Mouse (Mus musculus) kidney, postnatal 25 days (tissue): ENCODE measurements around the gene Hoxd9.

Experiments used
- DNase-seq, 2 experiments: peaks; one replicate each; pipeline ENCODE4 v3.0.0; 2021; ENCODE audit warnings: mixed read lengths in 2 of 2

Gene Hoxd9

GRCm38 (mm10) chr2:74668370-74669229 lies 28.9 kb upstream of the Hoxd9 start:
- peak in 1 of 2 experiments; percentile 17 for DNase-seq

DNA sequence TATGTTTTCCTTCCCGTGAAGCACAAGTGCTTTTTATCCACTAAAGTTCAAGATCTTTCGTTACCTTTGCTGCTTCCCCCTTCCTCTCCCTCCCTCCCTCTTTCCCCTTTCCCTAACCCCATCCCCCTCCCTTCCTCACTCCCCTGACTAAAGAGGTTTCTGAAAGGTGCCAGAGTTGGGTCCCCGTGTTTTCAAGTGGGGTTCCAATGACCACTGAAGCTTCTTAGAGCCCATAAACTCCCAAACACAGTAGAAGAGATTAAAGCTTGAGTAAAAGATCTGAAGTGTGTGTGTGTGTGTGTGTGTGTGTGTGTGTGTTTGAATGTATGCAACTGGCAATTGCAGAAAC lies 28.3 kb upstream of the Hoxd9 start:
- DNase-seq, result no peak

GRCm38 (mm10) chr2:74669650-74670235 lies 27.8 kb upstream of the Hoxd9 start:
- DNase-seq, result no peak

DNA sequence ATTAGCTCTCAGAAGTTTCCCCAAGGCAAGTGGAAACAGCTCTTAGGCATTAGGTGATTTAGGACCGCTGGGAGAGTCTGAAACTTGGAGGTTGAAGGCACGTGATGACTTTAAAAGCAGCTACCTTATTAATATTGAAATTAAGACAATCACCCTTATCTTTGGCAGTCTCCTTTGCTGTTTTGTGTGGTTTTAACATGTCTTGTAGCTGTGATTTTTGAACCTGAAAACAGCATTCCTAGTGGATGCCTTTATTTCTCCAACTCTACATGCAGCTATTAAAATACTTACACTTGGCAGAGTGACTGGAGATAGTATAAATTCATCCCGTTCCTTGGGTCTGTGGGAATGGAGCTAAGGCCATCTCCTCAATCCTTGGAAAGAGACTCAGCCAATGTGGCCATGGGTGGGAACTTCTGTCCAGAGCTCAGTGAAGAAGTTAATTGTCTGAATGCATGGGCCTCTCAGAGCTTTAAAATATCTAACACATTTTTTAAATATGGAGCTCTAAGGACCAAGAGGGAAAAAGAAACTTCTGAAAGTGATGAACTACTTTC lies 26.8 kb upstream of the Hoxd9 start:
- no peak for DNase-seq

GRCm38 (mm10) chr2:74671847-74672246 lies 25.7 kb upstream of the Hoxd9 start:
- DNase-seq, result no peak

DNA sequence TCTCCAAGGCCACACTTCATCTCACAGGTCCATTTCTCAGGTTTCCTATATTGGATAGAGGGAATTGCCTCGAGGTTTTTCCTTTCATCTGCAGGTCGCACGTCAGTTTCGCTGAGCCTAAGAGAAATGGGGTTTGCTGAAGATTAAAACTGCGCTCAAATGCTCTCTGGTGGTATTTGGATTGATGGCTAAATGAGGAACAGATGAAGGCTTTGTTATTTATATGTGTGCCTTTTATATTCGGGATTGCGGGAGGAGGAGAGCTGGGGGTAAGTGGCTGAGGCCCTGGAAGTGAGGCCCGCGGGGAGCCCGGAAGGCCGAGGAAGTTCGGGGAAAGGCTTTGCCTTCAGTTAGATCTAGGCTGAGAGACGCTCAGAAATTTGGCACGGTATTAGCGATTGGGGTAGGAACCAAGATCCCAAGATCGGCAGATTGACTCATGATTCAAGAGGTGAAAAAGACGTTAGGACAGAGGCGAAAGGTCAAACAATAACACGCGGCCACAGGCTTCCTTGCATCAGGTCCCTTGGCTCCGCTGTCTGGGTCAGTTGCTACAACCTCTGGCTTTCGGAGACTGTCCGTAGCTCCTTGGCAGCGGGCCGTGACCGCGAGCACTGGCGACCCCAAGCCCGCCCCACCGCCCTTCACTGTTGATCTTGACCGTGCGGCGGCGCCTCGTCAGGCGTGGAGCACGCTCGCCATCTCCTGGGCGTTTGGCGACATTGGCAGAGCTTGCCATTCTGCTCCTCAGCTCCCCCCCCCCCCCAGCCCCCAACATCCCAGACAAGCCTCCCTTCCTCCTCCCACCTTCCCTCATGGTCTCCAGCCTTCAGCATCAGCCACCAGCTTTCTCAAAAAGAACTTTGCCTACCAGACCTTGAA lies 24.8 kb upstream of the Hoxd9 start:
- DNase-seq, result peak; percentile 65 to 74

GRCm38 (mm10) chr2:74673835-74674425 lies 23.6 kb upstream of the Hoxd9 start:
- DNase-seq, result no peak

GRCm38 (mm10) chr2:74674881-74675665 lies 22.5 kb upstream of the Hoxd9 start, which contains the start of gene Hoxd12:
TSS of gene Hoxd12 (plus strand) at chr2:74675013.
- DNase-seq, result no peak

DNA sequence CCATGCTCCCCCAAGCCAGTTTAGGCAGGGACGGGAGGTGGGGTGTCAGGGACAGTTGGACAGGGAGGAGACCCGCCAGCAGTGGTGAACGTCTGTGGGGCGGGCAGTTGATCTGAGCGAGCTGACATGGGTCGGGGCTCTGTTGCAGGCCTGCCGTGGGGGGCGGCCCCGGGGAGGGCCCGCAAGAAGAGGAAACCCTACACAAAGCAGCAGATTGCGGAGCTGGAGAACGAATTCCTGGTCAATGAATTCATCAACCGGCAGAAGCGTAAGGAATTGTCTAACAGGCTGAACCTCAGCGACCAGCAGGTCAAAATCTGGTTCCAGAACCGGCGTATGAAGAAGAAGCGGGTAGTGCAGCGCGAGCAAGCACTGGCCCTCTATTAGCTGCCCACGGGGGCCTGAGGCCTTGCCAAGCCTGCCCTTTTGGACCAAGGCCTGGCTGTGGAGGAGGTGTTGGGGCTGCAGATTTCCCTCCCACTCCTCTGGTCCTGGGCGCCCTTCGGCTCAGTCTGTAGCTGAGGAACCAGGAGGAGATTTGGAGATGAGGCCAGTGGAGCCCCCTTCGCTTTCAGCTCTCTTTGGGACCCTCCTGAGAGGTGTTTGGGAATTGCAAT lies 21.8 kb upstream of the Hoxd9 start:
- DNase-seq, result no peak

GRCm38 (mm10) chr2:74676376-74677052 lies 21.0 kb upstream of the Hoxd9 start:
- no peak for DNase-seq

GRCm38 (mm10) chr2:74677106-74677505 lies 20.4 kb upstream of the Hoxd9 start:
- DNase-seq, result no peak

DNA sequence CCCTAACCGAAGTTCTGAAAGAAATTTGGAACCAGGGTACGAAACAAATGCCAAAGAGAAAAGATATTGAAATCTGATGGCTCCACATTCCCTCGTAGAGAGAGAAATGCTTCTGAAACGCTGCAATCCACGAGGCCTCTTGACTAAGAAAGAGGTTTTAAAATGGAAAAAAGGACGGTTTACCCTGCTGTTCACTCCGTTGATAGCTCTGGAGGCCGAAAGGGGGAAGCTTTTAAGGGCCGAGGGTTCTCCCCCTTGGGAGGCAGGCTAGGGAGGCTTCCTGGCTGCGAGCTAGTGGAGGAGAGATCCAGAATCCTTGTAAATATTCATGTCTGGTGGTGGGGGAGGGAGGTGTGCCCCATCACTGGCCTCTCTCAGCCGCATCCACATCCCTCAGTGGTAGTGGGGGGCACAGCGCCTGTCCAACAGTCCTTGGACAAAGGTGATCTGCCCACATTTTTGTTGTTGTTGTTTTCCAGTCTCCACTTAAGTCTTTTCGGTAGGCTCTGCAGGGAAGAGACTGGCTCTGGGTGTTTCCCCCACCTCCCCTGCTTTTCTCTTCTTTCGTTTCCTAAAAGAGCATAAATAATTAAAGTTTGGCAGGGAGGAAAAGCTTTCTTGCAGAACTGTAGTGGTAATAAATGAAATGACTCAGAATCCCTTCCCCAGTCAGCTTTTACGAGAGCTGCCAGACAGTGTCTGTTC lies 18.5 kb upstream of the Hoxd9 start, which contains the start of gene Hoxd11:
Hoxd11 (plus strand) TSS at position 667 of the 705 bp plus-strand sequence.
- DNase-seq, result no peak

DNA sequence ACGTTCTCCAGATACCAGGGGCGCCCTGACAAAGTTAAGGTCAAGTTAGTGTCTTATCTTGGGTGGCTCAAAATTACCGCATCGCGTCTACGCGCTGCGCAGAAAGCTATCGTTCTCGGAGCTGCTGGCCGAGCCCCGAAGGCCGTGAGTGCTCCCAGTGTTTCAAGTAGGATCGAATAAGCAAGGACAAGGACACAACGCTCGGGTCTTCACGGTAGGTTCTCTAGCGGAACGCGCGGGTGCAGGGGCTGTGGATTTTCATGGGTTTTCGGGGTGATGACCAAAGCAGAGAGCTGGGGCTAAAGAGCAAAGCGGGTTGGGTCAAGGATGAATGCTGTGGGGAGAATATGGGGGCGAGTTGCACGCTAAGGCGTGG lies 17.9 kb upstream of the Hoxd9 start:
- DNase-seq, result no peak

DNA sequence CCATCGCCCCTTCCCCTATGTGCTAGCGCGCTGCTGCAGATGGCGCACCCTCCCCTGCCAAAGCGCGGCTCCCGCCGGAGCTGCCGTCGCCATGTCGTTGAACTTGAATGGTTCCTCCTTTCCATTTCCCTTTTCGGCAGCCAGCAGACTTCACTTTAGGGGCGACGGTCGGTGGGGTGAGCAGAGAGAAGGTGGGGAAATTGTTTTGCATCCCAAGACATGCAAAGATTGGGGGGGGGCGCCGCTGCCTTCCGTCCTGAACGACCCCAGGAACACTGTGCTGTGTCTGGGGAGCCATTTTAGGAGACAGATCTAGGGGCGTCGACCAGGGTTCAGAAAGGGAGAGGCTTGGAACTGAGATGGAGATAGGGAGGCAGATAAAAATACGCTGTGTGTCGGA lies 17.5 kb upstream of the Hoxd9 start:
- DNase-seq, result no peak

GRCm38 (mm10) chr2:74680561-74681398 lies 16.7 kb upstream of the Hoxd9 start:
- DNase-seq, result no peak

- DNase-seq, result peak in 1 of 2 experiments; percentile 36
Measured at GRCm38 (mm10) chr2:74681594-74682531, 15.7 kb upstream of the Hoxd9 start.

DNA sequence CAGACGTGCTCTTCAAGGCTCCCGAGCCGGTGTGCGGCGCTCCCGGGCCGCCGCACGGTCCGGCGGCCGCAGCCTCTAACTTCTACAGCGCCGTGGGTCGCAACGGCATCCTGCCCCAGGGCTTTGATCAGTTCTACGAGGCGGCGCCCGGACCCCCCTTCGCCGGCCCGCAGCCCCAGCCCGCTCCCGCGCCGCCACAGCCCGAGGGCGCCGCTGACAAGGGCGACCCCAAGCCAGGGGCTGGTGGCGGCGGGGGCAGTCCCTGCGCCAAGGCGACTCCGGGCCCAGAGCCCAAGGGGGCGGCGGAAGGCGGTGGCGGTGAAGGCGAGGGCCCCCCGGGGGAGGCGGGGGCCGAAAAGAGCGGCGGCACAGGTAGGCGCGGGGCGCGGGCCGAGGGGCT lies 14.7 kb upstream of the Hoxd9 start:
- no peak for DNase-seq

- DNase-seq, result peak in 1 of 2 experiments; percentile 62
Measured at GRCm38 (mm10) chr2:74683471-74683951, 14.0 kb upstream of the Hoxd9 start.
